Mouse (Mus musculus) liver, adult 2 months (tissue): ENCODE measurements around the gene Actr1a.

Experiments
- CTCF ChIP-seq: fragments of 200-500 bp; IDR thresholded peaks from 2 replicates; pipeline ENCODE4 v1.5.1; 2011; ENCODE audit warnings: low read depth, low read length, control low read depth
- POLR2A ChIP-seq: fragments of 200-500 bp; IDR thresholded peaks from 2 replicates; pipeline ENCODE4 v1.6.1; 2011; ENCODE audit warnings: low read length, control low read depth; ENCODE audit not compliant: insufficient read depth; ENCODE audit errors: extremely low read depth

DNA sequence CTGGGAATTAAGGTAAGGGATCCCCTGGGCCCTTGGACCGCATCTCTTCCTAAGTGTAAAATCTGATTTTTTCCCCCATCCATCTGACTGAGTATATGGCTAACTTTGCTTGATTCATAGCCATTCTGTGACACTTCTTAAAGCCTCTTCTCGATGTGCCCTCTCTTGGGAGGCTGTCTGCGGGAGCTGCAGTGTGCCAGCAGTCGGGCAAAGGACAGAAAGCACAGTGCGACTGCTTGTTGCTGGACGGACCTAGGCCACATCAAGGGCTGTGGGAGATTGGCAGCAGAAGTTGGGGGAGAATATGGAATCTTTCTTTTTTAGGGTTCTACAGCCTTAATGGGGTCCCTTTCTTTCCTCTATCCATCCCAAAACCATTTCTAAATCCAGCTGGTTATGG is 3.8 kb upstream of the Actr1a start:
- TF ChIP-seq CTCF (no peak), POLR2A (no peak)
